Mouse (Mus musculus): ENCODE measurements at regions not wholly inside any gene's neighbourhood (a gene's known extent, or its start where the extent isn't known, plus 50 kb on each side); places are given as distances from the start of the nearest gene placed in this dataset.
A peak's percentile ranks its signal among the peaks of the same experiment; 100 is the strongest.
"Not testable (repeated sequence)": the region's sequence is repeated elsewhere in the genome, so short reads cannot be mapped to it uniquely, and the experiment has no call there.

- ATAC-seq (no peak), DNase-seq (no peak)
- H3K9me3 ChIP-seq (ENCODE audit: low read length) = no peaks in the 10 kb centered on the region
- H3K27ac ChIP-seq (ENCODE audit: low read depth) = no peak overlapping the region
- no peaks in the 10 kb centered on the region for H3K36me3 ChIP-seq (replicated peaks; ENCODE audit: insufficient read depth, low read length)
- no peaks in the 10 kb centered on the region for H3K4me1 ChIP-seq (ENCODE audit: insufficient read depth)
- no peaks in the 10 kb centered on the region for H3K27me3 ChIP-seq (ENCODE audit: insufficient read depth, low read length)
- H3K4me3 ChIP-seq (ENCODE audit: low read depth, low read length) = no peak overlapping the region
- TF ChIP-seq EP300 (IDR thresholded peaks at IDR 0.05; ENCODE audit: low read depth) (no peak), CTCF (IDR thresholded peaks at IDR 0.05; ENCODE audit: low read depth) (no peak)
- H3K9ac ChIP-seq (replicated peaks) = no peak overlapping the region
- no peak overlapping the region for H3K4me2 ChIP-seq (ENCODE audit: low read depth, low read length)
Observed at GRCm38 (mm10) chr11:14136142-14136541, 462.9 kb upstream of the Pom121l12 start.

GRCm38 (mm10) chr11:14142376-14142775, 456.7 kb upstream of the Pom121l12 start:
- not testable (repeated sequence) for H3K27me3 ChIP-seq (ENCODE audit: insufficient read depth, low read length); H3K36me3 ChIP-seq (replicated peaks; ENCODE audit: insufficient read depth, low read length); H3K27ac ChIP-seq (ENCODE audit: low read depth); H3K4me2 ChIP-seq (ENCODE audit: low read depth, low read length); H3K9me3 ChIP-seq (ENCODE audit: low read length); H3K4me1 ChIP-seq (ENCODE audit: insufficient read depth); H3K9ac ChIP-seq (replicated peaks); H3K4me3 ChIP-seq (ENCODE audit: low read depth, low read length)
- ATAC-seq (peak; percentile 47; the same call in 1 of the 2 replicates), DNase-seq (peak; percentile 45)
- WGBS (ENCODE audit: insufficient replicate concordance) = 45% methylated on average over 3 of the region's 3 CpGs

- ATAC-seq (no peak), DNase-seq (no peak)
- H3K36me3 ChIP-seq (replicated peaks; ENCODE audit: insufficient read depth, low read length) = no peaks in the 10 kb centered on the region
- no peaks in the 10 kb centered on the region for H3K9me3 ChIP-seq (ENCODE audit: low read length)
- no peaks in the 10 kb centered on the region for H3K27me3 ChIP-seq (ENCODE audit: insufficient read depth, low read length)
- TF ChIP-seq EP300 (IDR thresholded peaks at IDR 0.05; ENCODE audit: low read depth) = 0 out of 2 replicates have a peak, but pooled peaks have one; percentile 33
- TF ChIP-seq CTCF (IDR thresholded peaks at IDR 0.05; ENCODE audit: low read depth) = no peak
- H3K4me1 ChIP-seq (ENCODE audit: insufficient read depth) = no peaks in the 10 kb centered on the region
- no peak overlapping the region for H3K4me3 ChIP-seq (ENCODE audit: low read depth, low read length)
- H3K27ac ChIP-seq (ENCODE audit: low read depth) = no peak overlapping the region
- no peak overlapping the region for H3K9ac ChIP-seq (replicated peaks)
- 62% methylated on average over 4 of the region's 4 CpGs for WGBS (ENCODE audit: insufficient replicate concordance)
- no peak overlapping the region for H3K4me2 ChIP-seq (ENCODE audit: low read depth, low read length)
Observed at GRCm38 (mm10) chr11:14147639-14148038, 451.4 kb upstream of the Pom121l12 start.

GRCm38 (mm10) chr11:14159366-14159765, 439.7 kb upstream of the Pom121l12 start:
- H3K36me3 ChIP-seq (replicated peaks; ENCODE audit: insufficient read depth, low read length) = no peaks in the 10 kb centered on the region
- H3K9me3 ChIP-seq (ENCODE audit: low read length) = no peaks in the 10 kb centered on the region
- H3K4me1 ChIP-seq (ENCODE audit: insufficient read depth) = no peaks in the 10 kb centered on the region
- TF ChIP-seq EP300 (IDR thresholded peaks at IDR 0.05; ENCODE audit: low read depth) (no peak), CTCF (IDR thresholded peaks at IDR 0.05; ENCODE audit: low read depth) (no peak)
- no peak overlapping the region for H3K9ac ChIP-seq (replicated peaks)
- WGBS (ENCODE audit: insufficient replicate concordance) = 62% methylated on average over 3 of the region's 3 CpGs
- H3K4me3 ChIP-seq (ENCODE audit: low read depth, low read length) = no peak overlapping the region
- DNase-seq (no peak), ATAC-seq (no peak)
- H3K27me3 ChIP-seq (ENCODE audit: insufficient read depth, low read length) = no peaks in the 10 kb centered on the region
- no peak overlapping the region for H3K4me2 ChIP-seq (ENCODE audit: low read depth, low read length)
- H3K27ac ChIP-seq (ENCODE audit: low read depth) = no peak overlapping the region

- no peak overlapping the region for H3K4me3 ChIP-seq (ENCODE audit: low read depth, low read length)
- ATAC-seq (no peak), DNase-seq (no peak)
- no peaks in the 10 kb centered on the region for H3K36me3 ChIP-seq (replicated peaks; ENCODE audit: insufficient read depth, low read length)
- no peaks in the 10 kb centered on the region for H3K27me3 ChIP-seq (ENCODE audit: insufficient read depth, low read length)
- no peaks in the 10 kb centered on the region for H3K4me1 ChIP-seq (ENCODE audit: insufficient read depth)
- H3K27ac ChIP-seq (ENCODE audit: low read depth) = no peak overlapping the region
- no peaks in the 10 kb centered on the region for H3K9me3 ChIP-seq (ENCODE audit: low read length)
- WGBS (ENCODE audit: insufficient replicate concordance) = 56% methylated on average over 6 of the region's 6 CpGs
- H3K9ac ChIP-seq (replicated peaks) = no peak overlapping the region
- TF ChIP-seq CTCF (IDR thresholded peaks at IDR 0.05; ENCODE audit: low read depth) (no peak), EP300 (IDR thresholded peaks at IDR 0.05; ENCODE audit: low read depth) (no peak)
- H3K4me2 ChIP-seq (ENCODE audit: low read depth, low read length) = no peak overlapping the region
Observed at GRCm38 (mm10) chr11:14169478-14169877, 429.6 kb upstream of the Pom121l12 start.

- 47% methylated on average over 2 of the region's 2 CpGs for WGBS (ENCODE audit: insufficient replicate concordance)
- Histone ChIP-seq H3K36me3 (replicated peaks; ENCODE audit: insufficient read depth, low read length) (no peaks in the 10 kb centered on the region), H3K9ac (replicated peaks) (no peak overlapping the region), H3K27ac (ENCODE audit: low read depth) (no peak overlapping the region), H3K27me3 (ENCODE audit: insufficient read depth, low read length) (no peaks in the 10 kb centered on the region), H3K4me1 (ENCODE audit: insufficient read depth) (no peaks in the 10 kb centered on the region), H3K4me2 (ENCODE audit: low read depth, low read length) (no peak overlapping the region), H3K9me3 (ENCODE audit: low read length) (no peaks in the 10 kb centered on the region), H3K4me3 (ENCODE audit: low read depth, low read length) (no peak overlapping the region)
- ATAC-seq (no peak), DNase-seq (no peak)
- TF ChIP-seq EP300 (IDR thresholded peaks at IDR 0.05; ENCODE audit: low read depth) = no peak
- TF ChIP-seq CTCF (IDR thresholded peaks at IDR 0.05; ENCODE audit: low read depth) = no peak
Observed at GRCm38 (mm10) chr11:14174594-14174993, 424.5 kb upstream of the Pom121l12 start.

- H3K9ac ChIP-seq (replicated peaks) = no peak overlapping the region
- H3K36me3 ChIP-seq (replicated peaks; ENCODE audit: insufficient read depth, low read length) = no peaks in the 10 kb centered on the region
- no peaks in the 10 kb centered on the region for H3K27me3 ChIP-seq (ENCODE audit: insufficient read depth, low read length)
- no peak overlapping the region for H3K4me2 ChIP-seq (ENCODE audit: low read depth, low read length)
- H3K9me3 ChIP-seq (ENCODE audit: low read length) = no peaks in the 10 kb centered on the region
- TF ChIP-seq EP300 (IDR thresholded peaks at IDR 0.05; ENCODE audit: low read depth) (no peak), CTCF (IDR thresholded peaks at IDR 0.05; ENCODE audit: low read depth) (no peak)
- 56% methylated on average over 1 of the region's 1 CpGs for WGBS (ENCODE audit: insufficient replicate concordance)
- H3K4me3 ChIP-seq (ENCODE audit: low read depth, low read length) = no peak overlapping the region
- no peak overlapping the region for H3K27ac ChIP-seq (ENCODE audit: low read depth)
- H3K4me1 ChIP-seq (ENCODE audit: insufficient read depth) = no peaks in the 10 kb centered on the region
- no peak for ATAC-seq
- no peak for DNase-seq
Observed at GRCm38 (mm10) chr11:14182020-14182419, 417.1 kb upstream of the Pom121l12 start.
